Mouse (Mus musculus) cerebellum, postnatal 14 days (tissue): Measurements from ENCODE around the gene Cdkn1b.

Source experiments
- DNase-seq, 2 experiments: peaks; one replicate each; pipeline ENCODE4 v3.0.0; 2021; ENCODE audit warnings: mixed read lengths in 2 of 2

Cdkn1b gene

DNA sequence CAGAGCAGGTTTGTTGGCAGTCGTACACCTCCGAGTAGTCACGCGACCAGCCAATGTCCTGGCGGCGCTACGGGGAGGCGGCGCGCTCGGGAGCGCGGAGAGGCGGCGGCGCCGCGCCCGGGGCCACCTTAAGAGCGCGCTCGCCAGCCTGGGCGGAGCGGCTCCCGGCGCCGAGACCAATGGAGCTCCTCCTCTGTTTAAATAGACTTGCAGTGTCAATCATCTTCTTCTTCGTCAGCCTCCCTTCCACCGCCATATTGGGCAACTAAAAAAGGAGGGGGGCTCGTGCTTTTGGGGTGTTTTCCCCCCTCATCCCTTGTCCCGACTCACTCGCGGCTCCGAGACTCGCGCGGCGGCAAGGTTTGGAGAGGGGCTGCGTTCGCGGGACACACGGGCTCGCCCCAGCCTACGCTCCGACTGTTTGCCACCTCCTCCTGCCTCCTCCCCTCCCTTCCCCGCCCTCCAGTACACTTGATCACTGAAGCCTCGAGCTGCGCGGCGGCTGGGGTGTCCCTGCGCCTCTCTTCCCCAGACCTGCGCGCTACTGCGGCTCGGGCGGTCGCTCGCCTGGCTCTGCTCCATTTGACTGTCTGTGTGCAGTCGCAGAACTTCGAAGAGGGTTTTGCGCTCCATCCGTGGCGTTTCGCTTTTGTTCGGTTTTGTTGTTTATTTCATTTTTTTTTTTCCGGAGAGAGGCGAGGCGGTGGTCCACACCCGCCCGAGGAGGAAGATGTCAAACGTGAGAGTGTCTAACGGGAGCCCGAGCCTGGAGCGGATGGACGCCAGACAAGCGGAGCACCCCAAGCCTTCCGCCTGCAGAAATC, at the start of gene Cdkn1b:
Gene Cdkn1b (plus strand): TSS at position 212 of the 824 bp plus-strand sequence.
- DNase-seq = peak; percentile 93 to 95

DNA sequence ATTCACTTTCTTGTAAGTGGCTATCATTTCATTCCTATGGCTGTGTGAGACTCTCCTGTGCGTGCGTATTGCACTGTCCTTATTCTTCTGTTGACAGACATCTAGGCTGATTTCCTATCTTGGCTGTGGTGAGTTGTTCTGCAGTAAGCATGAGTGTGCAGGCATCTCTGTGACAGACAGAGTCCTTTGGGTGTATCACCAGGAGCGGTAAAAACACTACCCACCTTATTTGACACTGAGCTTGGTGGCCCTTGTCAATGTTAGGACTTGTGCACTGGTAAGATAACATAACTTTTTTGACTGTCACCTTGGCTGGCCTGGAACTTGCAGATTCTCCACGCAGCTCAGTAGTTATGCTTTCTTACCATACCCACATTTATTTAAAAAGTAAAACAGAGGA, 49.3 kb upstream of the Cdkn1b start:
- DNase-seq = no peak

DNA sequence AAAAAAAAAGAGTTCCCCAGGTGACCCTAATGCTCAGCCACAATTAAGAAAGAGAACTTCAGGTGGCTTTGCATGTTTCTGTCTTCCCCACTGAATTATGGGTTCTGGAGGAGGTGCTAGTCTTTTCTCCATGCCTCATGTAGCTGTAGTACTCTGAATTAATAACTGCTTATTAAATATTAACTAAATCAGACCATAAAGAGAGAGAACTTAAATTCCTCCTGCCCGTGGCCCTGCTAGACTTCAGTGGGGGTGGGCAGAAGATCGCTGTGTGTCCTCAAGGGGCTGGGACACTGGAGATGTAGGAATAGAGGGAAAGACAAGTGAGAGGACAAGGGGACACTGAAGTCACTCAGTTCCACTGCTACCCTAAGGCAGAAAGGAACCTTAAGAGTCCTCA, 48.0 kb upstream of the Cdkn1b start:
- DNase-seq = no peak

DNA sequence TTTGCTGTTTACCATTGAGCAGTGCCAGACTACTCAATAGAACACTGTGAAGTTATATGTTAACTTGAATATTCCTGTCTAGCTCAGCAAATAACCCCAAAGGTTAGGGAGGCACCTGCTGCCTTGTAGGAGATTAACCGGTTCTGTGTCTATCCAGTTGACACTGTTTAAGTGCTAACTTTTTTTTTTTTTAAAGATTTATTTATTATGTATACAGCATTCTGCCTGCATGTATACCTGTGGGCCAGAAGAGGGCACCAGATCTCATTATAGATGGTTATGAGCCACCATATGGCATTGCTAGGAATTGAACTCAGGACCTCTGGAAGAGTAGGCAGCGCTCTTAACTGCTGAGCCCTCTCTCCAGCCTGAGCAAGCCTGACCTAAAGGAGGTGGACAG, 47.2 kb upstream of the Cdkn1b start:
- DNase-seq = no peak

DNA sequence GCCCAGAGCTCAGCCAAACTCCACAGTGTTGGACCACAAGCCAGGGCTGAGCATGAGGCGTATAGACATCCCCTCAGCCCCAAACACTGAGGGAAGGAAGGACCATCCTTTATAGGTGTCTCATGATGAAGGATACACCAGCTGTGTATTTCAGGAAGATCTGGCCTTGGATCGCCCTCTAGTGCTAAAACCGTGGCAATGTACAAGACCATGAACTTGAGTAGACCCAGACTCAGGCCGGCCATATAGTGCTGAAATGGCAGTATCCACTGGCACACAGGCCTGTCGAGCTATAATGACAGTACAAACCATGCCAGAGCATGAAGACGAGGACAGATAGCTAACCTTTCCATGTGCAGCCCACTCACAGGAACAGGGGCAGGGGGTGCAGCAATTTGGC, 43.4 kb upstream of the Cdkn1b start:
- peak in 1 of 2 experiments; percentile 33 for DNase-seq

DNA sequence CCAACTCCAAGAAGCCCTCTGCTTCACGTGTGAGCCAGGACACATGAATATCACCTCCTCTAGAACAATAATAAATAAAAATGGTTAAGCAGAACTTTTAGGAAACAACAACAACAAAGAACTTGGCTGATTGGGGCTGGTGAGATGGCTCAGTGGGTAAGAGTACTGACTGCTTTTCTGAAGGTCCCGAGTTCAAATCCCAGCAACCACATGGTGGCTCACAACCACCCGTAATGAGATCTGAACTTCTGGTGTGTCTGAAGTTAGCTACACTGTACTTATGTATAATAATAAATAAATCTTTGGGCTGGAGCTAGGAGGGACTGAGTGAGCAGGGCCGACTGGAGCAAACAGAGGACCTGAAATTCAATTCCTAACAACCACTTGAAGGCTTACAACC, 42.9 kb upstream of the Cdkn1b start:
- no peak for DNase-seq

DNA sequence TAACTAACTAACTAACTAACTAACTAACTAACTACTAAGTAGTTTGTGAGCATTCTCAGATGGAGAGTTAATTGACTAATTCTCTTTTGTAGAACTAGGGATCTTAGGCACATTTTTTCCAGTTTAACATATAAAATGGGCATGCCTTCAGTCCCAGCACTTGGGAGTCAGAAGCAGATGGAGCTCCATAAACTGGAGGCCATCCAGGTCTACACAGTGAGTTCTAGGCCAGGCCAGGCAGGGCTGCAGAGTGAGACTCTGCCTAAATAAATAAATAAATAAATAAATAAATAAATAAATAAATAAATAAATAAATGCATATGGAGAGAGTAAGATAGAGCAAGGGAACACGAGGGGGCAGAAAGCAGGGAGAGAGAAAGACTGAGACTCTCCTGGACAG, 42.3 kb upstream of the Cdkn1b start:
- DNase-seq = peak; percentile 45 to 76

DNA sequence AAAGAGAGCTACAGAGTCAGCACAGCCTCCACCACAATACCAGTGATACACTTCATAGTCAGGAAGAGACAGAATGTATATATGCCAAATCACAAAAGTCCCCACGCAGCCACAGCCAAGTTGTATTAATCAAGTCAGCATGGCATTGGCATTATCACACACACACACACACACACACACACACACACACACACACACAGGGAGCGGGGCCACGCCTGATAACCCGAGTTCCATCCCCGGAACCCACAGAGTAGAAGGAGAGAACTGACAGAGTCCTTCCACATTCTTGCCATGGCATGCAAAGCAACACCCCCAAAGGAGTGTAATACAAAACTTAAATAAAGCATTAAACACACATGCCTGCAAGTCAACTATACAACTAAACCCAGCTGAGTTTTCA, 40.6 kb upstream of the Cdkn1b start:
- DNase-seq = no peak

DNA sequence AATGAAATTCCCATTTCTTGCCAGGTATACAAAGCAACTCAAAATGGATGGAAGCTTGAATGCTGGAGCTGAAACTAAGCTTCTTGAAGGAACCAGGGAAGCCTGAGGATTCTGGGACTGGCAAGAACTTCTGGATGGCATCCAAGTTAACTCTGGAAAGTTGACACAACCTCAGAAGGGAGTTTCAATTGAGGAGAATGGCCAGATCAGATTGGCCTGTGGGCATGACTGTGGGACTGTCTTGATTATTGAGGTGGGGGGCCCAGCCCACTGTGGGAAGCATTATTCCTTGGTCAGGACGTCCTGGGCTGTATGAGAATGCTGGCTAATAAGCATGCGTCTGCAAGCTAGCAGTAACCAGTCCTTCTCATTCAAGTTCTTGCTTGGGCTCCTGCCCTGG, 40.2 kb upstream of the Cdkn1b start:
- no peak for DNase-seq

DNA sequence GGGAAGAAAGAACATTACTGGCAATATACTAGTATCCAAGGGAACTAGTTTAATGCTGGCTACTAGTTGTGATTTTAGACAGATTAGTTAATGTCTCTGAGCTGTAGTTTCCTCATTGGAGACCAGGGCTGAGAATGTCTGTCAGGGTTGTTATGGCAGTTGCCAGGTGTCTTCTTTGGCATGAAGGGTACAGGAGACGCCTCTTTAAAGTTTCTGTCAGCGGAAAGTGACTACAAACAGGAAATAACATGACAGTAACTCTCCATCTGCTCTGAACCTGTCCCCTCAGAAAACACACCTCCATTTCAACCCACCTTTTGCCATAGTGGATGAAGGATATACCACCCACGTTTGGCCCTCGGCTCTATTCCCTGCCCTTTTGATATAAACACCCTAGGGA, 36.5 kb upstream of the Cdkn1b start:
- DNase-seq = no peak

DNA sequence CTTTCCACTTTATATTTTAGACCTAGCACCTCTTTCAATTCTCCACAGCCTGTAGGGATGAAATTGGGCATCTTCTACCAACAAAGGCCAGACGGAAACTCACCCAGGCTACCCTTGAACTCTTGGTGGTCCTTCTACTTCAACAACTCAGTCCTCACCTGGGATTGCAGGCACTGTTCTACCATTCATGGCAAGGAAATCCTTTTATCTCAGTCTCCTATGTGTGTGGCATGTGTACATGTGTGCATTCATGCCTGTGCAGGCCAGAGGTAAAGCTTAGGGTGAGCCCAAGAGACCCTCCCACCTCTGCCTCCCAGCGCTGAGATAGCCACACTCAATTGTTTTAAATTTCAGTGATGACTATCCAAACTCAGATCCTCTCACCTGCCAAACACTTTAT, 34.7 kb upstream of the Cdkn1b start:
- no peak for DNase-seq

DNA sequence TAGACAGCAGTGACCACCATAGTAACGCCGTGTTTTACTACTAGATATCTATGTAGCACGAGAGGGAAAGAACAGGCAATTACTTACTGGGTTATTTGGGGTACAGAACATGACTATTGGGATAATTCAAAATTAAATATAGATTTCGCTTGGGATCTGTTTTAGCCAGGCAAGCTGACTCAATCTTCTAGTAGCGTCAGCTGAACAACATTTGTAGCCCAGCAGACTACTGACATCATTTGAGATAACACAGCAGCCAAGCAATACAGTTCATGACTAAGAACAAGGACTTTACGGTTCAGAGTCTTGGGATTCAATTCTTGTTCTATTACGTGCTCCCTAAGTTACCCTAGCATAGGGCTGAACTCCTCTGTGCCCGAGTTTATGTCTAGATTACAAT, 33.7 kb upstream of the Cdkn1b start:
- no peak for DNase-seq

DNA sequence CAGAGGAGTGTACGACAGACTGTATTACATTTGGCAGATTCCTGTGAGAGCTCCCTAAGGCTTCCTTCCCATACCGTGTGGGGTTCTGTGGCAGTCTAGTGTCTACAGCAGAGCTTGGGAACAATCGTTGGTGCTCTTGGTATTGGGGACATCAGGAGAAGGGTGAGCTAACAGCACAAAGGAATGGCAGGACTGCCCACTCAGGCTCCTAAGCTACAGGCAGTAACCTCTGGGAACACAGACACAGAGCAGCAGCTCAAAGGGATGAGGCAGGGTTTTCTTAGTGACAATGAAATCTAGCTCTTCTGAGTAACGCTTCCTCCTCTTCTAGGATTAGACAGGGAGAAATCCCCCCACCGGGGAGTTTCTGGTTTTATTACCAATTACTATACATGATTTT, 33.2 kb upstream of the Cdkn1b start:
- peak; percentile 49 to 62 for DNase-seq

DNA sequence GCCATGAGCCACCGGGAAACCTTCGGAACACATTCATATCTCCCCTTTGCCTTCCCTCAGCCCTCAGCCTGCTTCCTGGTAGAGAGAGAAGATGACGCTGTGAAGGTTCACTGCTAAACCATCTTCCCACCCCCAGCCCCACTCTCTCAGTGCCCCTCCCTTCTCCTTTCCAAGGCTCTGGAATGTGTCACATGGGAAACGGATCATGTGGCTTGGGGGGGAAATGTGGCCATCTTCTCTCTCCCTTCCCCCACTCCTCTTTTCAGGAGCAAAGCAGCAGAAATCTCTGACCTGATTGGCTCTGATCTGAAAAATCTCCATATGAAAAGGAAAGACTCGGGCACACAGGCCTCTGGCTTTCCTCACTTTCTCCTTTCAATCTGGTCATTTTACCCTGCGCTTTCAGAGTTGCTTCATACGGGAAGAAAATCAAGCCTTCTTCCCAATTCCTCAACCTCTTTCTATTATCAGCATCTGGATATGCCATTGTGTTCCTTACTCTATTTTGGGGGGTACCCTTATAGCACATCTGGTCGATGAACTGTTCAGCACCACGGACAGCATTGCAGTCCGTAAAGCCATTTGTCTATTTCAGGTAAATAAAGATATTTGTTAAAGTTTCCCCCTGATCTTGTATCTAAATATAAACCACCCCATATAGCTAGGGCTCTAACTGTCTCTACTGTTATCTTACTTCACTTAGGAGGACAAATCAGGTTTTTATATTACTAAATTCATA, 32.3 kb upstream of the Cdkn1b start:
- peak; percentile 89 to 92 for DNase-seq

DNA sequence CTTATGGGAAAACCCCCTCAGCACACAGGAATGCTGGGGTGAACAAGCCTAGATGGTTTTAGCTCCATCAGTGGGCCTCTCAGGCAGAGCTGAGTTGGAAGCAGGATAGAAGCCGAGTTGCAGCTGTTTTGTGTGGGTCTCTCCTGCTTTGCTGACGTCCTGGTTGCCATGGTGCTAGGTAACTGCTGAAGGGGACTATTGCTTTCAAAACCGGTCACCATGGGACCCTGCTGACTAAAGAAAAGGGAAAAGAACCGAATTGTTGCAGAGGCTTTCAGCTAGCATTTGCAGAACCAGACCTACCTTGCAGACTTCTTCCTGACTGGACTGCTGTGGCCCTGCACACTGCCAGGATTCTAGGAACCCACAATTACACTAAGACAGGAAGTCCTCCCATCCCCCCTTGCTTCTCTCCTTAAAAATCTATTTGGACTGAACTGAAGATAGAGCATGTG, 31.6 kb upstream of the Cdkn1b start:
- peak; percentile 43 to 50 for DNase-seq

DNA sequence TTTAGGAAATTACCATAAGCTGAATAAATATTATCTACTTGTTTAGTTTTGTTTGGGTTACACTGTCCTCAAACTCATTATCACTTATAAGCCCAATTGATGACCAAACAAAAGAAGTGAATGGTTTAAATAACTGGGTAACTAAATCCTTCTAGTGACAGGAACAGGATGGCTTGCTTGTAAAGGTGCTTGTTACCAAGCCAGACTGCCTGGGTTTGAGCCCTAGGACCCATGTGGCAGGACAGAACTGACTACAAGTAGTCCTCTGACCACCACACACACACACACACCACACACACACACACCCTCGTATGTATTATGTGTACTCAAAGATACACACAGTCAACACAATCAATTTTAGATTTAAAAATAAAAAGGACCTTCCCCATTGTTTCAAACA, 30.4 kb upstream of the Cdkn1b start:
- DNase-seq = no peak

DNA sequence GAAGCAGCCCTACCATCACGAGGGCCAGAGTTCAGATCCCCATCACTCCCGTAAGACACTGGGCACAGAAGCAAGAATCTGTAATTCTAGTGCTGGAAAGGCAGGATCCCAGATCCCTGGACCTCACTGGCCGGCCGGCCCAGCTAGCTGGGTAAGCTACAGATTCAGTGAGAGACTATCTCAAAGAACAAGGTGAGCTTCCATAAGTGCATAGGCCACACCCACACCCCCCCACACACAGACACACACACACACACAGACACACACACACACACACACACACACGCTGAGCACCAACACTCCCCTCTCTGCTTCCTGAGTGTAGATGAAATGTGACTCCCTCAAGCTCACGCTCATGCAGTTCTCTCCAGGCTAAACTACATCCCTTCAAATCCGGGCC, 29.8 kb upstream of the Cdkn1b start:
- DNase-seq = no peak

DNA sequence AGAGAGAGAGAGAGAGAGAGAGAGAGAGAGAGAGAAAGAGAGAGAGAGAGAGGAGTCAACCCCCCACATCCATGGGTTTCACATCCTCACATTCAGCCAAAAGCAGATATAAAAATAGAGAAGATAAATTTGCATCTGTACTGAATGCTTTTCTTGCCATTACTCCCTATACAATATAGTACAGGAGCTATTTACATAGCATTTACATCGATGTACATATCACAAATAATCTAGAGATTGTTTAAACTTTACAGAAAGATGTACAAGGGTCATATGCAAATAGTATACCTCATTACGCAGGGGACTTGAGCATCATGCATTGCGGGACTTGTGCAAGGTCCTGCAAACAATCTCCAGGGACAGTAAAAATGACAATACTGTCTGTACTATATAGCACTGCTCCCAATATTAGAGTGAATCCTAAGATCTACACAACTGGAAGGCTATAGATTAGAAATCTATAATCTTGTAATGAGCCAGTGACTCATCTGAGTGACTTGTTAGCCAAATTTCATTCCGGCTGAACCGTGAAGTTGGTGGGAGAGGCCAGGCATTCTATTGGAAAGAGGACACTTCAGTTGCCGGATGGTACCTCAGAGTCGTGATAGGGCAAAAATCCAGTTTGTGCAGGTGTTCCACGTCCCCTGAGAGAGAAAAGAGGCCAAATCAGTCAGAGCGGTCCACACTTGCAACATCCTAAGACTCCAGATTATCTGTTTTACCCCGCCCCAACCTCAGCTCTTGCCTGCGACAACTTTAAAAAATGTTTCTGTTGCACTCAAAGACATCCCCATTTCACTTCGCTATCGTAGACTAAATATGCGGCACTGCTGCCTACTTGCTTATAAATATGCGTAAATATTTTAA, 23.4 kb upstream of the Cdkn1b start:
- DNase-seq = no peak

DNA sequence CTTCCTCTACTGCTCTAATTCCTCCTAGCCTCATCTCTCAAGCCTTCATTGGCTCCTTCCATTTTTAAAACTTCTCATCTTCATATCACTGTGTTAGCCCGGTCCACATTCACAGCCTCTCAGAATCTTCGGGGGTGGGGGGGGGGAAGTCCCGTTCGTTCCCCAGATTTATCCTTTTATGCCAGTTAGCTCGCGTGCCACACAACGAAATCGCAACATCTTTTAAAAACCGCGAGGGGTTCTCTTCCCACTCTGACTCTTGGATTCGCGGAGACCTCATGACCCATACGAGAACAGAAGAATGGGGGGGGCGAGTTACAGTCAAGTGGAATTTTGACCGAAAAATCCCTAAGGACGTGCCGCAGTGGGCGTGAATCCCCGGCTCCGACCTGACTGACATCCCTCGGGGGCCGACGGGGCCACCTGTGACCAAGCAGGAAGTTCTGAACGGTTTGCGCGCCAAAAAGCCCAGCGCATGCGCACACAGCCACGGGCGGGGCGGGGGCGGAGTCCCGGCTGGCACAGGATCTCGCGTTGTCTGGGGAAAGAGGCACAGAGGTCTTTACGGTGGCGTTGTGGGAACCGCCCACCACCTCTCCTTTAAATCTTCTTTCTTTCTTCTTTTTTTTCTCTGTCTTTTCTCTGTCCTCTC, 22.6 kb upstream of the Cdkn1b start:
- peak; percentile 98 to 99 for DNase-seq

DNA sequence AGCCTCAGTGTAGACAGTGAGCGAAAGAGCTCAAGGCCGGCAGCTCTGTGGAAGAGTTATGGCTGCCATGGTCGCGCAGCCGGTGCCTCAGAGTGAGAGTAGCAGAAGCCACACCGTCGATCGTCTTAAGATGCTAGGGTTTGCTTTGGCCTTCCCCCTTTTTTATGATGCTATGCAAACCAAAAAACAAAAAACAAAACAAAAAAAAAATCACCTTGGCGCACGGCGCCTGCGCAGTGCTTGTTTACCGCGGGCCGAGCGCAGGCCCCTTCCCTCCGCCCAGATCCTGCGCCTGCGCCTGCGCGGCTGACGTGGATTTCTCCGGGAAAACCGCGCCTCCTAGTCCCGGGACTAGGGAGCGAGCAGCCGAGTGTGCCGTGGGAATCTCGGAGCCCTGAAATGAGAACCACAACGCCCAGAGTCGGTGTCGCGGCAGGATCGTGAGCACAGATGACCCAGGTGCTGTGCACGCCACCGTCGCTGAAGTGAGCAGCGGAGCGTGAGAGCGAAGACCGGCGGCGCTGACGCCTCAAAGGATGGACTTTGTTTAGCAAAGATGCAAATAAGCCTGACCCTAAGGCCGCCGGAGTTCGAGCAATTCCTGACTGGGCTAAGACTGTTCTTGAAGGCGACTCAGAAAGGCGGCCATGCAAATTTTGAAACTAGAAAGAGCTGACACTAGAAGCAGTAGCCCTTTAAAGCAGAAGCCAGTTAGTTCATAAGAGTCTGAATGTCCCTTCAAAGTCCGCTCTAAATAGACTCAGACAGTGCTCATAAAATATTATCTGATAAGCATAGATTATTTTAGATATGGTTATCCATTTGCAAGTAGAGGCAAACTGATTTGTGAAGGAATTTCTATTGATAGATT, 21.9 kb upstream of the Cdkn1b start, which contains the start of gene Gpr19:
Gene Gpr19 (minus strand): TSS at position 484 of the 871 bp plus-strand sequence.
- DNase-seq = peak; percentile 93 to 94

DNA sequence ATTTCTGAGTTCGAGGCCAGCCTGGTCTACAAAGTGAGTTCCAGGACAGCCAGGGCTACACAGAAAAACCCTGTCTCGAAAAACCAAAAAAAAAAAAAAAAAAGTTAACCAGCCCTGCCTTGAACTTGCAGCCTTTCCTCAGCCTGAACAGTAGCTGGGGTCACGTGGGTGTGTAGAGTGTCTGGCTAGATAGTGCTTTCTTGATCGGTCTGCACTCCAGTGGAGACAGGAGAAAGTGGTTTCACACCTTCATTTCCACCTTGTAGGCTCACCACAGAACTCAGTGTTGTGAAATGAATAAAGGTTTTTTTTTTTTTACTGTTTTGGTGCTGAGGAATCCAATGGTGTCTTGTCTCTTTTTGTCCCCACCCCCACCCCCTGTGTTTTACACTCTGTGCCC, 16.8 kb upstream of the Cdkn1b start:
- DNase-seq = no peak
